Mouse (Mus musculus) cerebral cortex, adult 2 months (tissue): ENCODE results near the gene Rab12.

Source experiments
- WGBS: fragments of 180-500 bp; shearing (Covaris S2); methylation state at CpG from one replicate; pipeline ENCODE4 v1.1.7; 2018; 5-methylcytosine and 5-hydroxymethylcytosine counted together

Rab12 gene

DNA sequence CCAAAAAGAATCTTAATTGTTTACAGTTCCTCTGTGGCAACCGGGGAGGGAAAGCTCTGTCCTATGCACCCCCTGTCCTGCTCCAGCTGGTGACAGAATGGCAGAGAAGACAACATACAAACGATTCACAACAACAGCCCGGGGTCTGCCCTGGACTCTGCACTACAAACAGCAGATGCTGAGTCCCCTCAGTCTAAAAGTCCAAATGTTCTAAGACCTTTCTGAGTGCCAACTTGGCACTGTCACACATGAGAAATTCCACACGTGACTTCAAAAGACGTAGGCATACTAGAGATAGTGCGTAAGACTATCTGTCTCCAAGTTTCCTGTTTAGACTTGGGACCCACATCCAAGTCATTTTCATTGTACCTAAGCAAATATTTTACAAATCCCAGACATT is 16.7 kb downstream of the Rab12 start:
- 53% methylated on average over 6 of the region's 6 CpGs for WGBS

DNA sequence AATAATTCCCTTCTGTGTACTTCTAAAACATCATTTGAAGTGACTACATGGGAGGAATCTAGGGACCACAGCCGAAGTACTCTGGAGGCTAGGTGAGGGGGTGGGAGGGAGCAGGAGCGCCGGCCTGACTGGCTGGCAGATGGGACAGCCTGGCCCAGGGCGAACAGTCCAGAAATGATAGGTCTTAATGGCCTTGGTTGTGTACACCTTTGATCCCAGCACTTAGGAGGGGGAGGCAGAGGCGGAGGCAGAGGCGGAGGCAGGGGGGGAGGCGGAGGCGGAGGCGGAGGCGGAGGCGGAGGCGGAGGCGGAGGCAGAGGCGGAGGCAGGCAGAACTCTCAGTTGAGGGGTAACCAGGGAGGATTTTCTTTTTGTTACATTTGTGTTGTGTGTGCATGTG is 20.9 kb downstream of the Rab12 start:
- 83% methylated on average over 14 of the region's 14 CpGs for WGBS

DNA sequence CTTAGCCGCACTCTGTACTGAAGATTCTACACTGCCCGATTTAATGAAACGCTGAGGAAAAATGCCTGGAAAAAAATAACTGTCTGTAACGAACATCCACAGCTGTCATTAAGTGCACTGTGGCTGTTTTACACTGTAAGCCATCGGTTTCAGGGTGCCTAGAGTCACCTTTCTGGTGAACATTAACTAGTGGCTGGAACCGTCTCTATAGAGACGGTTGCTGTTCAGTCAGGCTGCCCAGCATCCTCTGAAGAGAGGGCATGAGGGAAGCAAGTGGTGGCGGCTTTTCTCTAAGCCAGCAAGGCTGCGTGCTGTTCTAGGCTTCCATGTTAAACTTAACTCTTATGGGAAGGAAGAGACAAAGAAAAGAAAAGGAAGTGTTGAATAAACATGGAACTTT is 22.9 kb downstream of the Rab12 start:
- 94% methylated on average over 9 of the region's 9 CpGs for WGBS

DNA sequence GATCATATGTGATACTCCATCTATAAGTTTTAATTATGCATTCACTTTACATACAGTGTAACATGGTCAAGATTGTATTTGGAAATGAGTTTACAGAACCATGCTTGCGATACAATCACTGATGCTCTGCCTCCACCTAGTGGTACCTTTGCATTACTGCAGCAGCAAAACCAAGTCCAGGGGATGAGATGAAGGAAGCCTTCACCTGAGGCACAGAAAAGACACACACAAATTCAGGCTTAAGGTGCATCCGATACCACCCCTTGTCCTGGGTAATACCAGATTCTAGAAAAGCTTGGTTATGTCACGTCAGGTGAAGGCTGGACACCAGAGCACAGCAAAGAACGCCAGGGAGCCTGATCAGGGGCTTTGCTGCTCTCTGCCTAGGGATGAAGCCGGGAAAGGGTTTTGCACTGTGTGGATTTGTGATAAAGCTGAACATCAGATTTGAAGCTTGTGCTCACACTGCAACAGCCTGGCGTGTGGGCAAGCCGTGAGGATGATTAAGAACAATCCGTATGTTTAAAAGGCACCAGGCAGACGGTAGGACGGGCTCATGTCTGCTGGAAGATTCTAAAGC is 29.4 kb downstream of the Rab12 start:
- 23% methylated on average over 10 of the region's 10 CpGs for WGBS

DNA sequence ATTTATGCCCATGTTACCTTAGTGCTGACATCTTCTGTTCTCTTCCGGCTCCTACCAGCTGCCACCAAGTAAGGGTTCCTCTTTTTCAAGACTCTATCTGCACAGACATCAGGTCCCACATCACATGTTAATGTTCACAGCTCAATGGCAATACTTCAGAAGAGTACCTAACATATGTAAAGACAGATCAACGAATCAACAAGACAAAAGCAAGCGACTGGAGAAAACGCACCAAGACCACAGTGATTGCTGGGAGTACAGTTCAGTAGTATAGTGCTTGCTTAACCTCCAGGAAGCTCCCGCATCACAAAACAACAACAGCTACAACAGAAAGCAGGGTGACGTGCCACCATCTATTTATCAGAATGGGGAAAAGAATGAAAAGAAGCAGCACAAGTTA is 33.0 kb downstream of the Rab12 start:
- WGBS, result 90% methylated on average over 6 of the region's 6 CpGs

DNA sequence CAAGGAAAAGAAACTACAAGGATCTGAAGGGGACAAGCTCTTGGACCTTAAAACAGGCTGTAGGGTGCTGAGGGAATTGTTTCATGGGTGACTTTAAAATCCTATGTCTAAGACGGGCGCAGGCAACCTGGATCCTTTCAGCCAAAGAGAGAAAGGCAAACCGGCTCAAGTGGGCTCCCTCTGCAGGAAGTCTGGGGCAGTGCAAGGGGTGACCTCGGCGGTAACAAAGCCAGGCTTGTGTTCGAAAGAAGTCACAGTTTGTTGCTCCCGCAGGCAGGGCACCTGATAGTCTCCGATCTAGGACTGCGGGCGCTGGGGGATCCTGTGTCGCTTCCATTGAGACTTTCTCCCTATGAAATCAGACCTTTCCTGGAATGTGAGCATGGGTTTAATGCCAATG is 33.8 kb downstream of the Rab12 start:
- 6% methylated on average over 11 of the region's 11 CpGs for WGBS

DNA sequence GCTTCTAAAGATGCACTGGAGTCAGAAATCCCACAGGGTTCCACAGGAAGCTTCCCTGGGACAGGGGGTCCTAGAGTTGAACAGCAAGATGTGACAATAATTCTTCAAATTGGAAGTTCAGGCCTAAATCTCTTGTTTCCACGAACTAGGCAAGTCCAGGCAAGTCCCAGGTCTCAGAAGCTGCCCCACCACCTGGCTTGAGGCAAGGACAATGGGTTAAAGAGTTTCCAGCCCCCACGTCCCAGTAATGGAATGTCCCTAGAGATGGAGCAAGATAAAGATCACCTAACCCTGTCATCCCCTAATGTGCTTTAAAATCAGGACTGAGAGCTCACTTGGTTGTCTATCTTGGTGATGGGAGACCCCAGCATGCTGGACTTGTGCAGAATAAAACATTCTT is 34.6 kb downstream of the Rab12 start:
- 87% methylated on average over 2 of the region's 2 CpGs for WGBS

DNA sequence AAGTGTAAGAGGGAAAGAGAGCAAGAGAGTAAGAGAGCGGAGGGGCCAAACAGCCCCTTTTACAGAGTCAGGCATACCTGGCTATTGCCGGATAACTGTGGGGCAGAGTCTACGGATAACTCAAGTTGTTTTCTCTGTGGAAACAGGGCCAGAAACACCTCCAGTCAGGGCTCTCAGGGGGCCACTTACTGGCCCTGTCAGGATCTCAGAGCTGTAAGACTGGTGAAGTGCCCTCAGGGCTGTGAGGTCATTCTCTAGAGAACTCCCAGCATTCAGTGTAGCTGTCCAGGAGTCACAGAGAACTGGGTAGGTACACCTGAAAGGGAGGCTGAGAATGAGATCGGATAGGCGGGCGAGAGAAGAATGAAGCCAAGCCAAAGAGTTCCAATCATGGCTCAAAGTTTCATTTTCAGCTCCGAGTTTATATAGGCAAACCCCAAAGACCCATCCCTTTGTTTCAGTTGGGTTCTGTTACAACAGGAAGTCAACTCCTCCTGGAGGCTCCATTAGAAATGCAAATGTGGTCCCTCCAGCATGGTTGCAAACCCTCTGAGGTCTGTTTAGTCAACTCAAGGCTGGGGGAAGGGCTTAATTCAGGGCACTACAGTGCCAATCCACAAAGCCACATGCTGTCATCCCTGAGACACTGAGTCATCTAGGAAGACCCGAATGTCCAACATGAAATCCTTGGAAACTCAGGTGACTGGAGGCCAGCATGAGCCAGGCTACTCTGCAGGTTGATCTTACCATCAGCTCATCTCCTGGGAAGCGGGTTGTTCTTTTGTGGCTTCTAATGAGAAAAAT is 35.7 kb downstream of the Rab12 start:
- WGBS, result 92% methylated on average over 9 of the region's 9 CpGs

DNA sequence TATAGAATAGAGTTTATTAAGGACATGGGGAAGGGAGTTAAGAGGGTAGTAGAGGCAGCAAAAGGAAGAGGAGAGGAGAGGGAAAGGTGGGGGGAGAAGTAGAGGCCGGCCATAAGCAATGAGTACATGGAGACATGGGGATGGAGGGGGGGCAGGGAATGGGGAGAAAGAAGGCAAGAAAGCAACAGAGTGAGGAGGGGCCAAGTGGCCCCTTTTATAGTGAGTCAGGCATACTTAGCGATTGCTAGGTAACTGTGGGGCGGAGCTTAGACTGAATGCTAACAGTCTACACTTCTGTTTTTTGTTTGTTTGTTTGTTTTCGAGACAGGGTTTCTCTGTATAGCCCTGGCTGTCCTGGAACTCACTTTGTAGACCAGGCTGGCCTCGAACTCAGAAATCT is 38.2 kb downstream of the Rab12 start:
- 93% methylated on average over 5 of the region's 5 CpGs for WGBS

DNA sequence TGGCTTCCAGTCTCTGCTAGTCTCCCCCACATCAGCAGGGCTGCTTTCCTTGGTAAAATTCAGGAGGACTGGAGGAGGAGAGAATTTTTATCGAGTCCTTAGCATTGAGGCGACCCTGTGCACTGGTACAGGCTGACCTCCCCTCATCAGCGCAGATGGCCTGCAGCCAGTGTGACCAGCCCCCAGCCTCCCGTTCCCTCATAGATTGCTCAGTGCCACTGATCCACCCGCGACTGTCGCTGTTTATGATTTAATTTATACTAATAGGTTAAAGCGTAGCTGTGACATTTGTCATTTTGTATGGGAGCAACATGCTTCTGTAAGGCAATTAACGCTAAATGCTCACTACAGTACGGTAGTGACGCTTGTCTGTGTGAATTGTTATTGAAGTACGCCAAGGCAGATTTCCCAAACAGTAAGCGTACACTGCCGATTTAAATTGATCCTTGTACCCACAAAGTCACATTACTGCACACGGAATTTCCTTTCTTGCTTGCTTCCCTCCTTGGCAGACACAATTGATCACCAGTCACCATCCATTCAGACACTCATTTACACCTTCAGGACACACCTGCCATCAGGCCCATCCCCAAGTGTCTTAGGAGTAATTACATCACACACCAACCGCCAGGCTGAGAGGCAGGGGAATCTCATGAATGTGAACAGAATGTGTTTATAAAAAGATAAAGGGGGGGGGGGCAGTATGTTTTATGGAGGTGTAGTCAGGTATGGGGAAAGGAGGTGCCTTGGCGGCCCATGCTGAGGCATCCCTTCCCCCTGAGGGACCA is 38.8 kb downstream of the Rab12 start:
- 59% methylated on average over 17 of the region's 17 CpGs for WGBS

DNA sequence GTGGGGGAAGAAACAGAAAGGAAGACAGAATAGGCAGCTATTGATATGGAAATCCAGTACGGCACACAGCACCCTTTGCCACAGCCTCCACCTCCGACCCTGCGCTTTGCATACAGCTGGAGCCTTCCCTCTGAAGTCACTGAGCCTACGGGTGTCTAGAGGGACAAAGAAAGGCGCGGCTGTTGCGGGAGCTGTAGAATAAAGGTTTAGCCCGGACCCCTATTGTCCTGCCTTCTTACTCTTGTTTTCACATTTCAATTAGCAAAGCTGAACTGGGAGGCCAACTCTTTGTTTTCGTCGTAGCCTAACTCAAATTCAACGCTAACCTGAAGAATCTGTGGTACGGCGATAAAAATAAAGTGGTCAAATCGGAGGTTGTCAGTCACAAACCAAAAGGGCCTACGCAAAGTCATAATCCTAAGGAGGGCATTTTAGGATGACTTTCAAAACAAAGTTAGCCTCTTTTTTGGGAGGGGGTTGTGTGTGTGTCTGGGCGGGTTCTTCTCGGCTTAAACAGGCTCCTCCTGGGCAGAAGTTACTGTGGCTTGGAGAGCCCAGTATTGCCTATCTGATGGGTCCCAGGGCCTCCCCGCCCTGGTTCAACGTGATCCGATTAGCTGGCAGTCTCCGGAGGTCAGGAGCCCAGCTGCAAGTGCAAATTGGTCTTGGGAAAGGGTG is 39.6 kb downstream of the Rab12 start:
- WGBS, result 32% methylated on average over 21 of the region's 21 CpGs

DNA sequence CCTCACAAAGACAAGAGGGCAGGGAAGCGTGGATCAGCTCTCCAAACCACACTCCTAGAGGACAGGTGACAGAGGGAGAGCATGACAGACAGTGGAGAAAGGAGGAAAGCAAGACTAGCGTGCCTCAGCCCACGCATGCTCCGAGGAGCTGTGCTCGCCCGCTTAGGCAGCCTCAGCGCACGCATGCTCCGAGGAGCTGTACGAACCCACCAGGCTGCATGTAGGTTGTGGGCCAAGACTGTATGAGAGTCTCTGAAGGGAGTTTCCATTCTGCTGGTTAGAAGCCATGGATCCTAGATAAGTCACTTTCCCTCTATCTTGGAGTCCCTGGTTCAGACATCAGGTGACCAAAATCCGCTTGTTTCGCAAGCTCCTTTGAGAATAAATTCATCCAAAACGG is 40.2 kb downstream of the Rab12 start:
- WGBS, result 19% methylated on average over 13 of the region's 13 CpGs

DNA sequence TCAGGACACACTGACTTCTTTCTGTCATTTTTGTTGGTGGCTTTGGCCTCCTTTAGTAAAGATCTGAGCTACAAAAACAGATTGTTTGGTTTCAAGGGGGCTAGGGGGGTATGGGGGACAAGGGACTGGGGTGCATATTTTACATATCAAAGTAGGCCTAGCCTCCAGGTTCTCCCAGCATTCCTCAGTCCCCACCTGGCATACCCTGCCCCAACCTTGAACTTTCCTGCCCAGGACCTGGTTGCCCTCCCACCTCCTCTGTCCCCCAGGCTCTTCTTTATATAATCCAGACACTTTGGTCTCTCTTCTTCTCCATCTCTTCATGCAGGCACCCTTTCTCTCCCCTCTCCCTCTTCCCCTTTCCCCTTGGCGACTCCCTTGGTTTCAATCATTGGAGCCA is 46.3 kb downstream of the Rab12 start:
- WGBS, result 100% methylated on average over 1 of the region's 1 CpGs

DNA sequence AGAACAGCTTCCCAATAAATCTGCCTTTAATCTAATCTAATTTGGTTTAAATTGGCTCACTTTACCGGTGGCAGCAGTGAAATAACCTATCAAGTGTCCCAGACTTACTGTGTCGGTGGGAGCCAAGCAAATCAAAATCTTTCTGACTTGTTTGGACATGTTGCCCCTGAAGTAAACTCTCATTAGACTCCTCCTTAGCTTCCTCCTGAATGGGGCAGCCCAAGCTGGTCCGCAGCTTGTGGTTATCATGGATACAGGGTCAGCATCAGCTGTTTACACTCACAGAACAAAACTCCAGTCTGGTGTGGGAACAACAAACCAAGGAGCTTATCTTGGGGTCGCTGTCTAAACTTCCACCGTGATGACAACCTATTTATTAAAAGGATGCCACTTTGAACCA is 47.8 kb downstream of the Rab12 start:
- 85% methylated on average over 5 of the region's 5 CpGs for WGBS

DNA sequence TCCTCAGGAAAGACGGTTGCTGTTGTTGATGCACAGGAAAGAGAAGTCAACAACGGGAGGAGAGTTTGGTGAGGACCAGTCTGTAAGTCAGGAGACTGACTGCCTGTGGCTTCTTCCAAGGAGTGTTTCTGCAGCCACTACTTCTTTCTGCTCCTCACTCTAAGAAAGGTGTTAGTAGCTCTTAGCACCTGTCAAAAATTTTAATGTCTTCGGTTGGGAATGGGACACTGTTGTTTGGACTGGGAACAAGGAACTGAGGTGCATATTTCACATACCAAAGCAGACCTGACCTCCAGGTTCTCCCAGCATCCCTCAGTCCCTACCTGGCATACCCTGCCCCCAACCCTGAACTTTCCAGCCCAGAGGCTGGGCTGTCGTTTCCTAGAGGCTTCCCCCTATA is 48.3 kb downstream of the Rab12 start:
- WGBS, result 90% methylated on average over 4 of the region's 4 CpGs

DNA sequence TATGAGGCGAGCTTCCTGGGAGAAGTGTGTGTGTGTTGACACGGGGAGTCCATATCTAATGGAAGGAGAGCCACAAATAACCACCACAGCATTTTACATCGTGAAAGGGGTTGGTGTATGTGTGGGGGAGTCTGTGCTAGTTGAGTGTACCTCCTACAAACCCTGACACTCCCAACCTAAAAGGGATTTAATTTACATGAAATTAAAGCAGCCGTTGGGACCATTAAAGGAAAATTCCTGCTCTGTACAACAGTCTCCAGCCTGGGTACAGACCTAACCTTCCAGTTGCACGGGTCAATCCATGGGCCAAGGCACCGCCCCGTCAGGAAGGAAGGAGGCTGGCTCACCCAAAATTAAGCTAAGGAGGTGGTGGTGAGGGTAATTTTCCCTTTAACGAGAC is 49.5 kb downstream of the Rab12 start:
- 40% methylated on average over 8 of the region's 8 CpGs for WGBS

DNA sequence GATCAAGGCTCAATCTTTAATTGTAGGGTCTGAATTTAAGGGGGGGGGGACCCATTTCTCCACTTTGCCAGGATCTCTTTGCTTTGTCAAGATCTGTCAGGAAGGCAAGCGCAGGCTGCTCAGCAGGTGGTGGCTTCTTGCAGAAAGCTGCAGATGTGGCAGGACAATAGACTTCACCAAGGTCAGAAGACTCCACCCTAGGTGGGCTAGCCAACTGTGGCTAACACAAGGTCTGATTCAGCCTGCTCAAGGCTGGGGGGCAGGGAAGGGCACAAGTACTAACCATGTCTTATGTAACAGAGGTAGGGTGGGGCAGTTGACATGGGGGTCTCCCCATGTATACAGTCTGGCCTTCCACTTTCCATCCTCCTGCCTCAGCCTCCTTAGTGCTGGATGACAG is 62.3 kb downstream of the Rab12 start:
- WGBS, result 84% methylated on average over 1 of the region's 1 CpGs

DNA sequence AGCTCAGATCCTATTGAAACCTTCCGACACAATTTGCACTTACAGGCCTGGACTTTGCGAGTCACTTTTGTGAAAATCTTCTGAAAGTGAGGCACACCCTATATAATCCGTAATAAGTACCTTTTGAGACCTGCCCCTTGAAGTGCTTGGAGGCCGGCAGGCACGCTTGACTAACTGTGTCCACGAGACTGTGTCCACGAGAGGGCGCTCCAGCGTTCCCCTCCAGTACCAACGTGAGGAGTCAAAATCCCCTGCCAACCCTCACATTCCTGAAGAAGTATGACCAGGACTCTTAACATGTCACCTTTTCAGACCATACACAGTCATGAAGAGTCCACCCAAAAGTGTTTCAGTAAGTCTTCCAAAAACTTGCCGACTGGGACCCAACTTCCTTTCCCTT is 68.4 kb downstream of the Rab12 start:
- WGBS, result 1% methylated on average over 11 of the region's 11 CpGs

DNA sequence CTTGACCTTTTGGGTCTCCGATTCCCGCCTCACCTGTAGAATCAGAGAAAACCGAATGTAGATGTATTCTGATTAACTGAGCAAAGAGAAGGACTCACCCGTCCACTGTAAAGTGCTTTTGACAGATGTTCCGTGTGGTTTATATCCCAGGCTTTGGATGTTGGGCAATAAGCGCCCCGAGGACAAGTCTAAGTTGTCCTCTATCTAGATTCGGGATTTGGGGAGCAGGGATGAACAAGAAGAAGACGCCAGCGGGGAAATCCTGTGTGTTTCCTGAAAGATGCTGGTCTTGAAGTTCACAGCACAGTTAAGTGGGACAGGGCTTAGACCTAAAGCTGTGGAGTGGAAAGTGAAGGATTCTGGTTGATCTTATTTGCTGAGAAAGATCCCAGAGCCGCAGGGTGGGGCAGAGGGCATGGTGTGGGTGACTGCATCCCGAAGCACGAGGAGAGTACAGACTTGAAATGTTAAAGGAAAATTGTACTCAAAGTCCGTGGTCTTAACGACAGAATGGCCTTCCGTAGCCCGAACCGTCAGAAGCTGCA is 68.9 kb downstream of the Rab12 start:
- 8% methylated on average over 18 of the region's 18 CpGs for WGBS

DNA sequence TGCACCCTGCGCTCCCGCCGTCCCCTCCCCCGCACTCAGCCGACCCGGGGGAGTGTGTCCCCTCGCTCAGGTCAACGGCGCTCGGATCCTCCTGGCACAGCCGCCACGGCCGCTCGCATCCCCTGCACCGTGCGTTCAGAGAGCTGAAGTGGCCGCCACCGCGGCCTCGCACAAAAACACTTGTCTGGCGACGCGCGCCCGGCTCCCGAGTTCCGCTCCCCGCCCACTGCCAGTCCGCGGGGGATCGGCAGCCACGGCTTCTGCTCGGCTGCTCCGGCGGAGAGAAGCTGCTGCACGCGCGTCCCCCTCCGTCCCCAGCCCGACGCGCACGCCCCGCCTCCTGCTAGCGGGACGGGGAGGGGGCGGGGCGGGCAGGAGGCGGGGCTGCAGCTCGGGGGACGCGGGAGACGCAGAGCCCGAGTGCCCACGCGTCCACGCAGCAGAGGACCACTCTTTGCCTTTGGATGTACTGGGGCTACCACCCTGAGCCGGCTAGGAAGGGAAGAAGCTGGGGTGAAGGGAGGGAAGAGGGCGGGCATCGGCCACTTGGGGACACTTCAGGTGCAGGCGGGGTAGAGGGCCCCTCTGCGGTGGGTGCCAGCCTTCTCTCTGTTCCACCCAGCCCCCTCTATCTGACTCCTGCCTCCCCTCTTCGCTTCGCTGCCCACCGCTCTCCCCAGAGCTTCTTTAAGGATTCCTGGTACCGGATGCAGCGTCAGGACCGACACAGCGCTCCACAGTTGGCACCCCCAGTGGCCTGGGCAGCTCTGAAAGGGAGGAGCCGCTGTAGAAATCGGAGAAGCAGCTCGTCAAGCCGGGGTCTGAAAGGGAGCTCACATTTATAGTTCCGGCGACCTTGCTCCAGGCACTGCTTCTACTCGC is 69.8 kb downstream of the Rab12 start, which contains the start of gene Mtcl1:
TSS of gene Mtcl1 (minus strand) at position 291 of the 882 bp plus-strand sequence.
- WGBS, result under 1% methylated on average over 75 of the region's 76 CpGs
